Mouse (Mus musculus) T-helper 17 cell (primary cell): ENCODE measurements around the gene Gm4340.
"Not testable (repeated sequence)": the region's sequence is repeated elsewhere in the genome, so short reads cannot be mapped to it uniquely, and the experiment has no call there.

ENCODE experiments used
- in situ Hi-C, 2 experiments: fragments of 300-600 bp; cut with MboI, MseI; formaldehyde crosslinking; loops; 1 replicate in 1 of 2; 2 replicates in 1 of 2; pipeline ENCODE4 v1.15.1; 2025; ENCODE audit warnings: high pct_unique_total_duplicates in 2 of 2

Gene Gm4340

GRCm38 (mm10) chr10:104193742-104194141, at the start of gene Gm4340:
Gm4340 (plus strand) TSS chr10:104194042.
- in situ Hi-C loops = not testable (repeated sequence)

- in situ Hi-C loops = loop anchor here in 1 of 2 experiments (10.0 kb wide), 1 partner anchor 54 kb away; no protein-coding TSS in a partner anchor
These were observed 42.6 kb upstream of the Gm4340 start, which contains the start of gene Gm6763 for GRCm38 (mm10) chr10:104151197-104151596. Gm6763 (plus strand) TSS chr10:104151497.

GRCm38 (mm10) chr10:104159706-104160105, 34.1 kb upstream of the Gm4340 start, which contains the start of gene Gm8764:
Gm8764 (plus strand) TSS chr10:104160006.
- in situ Hi-C loops = loop anchor here in 1 of 2 experiments (10.0 kb wide), 1 partner anchor 45 kb away; no protein-coding TSS in a partner anchor

- in situ Hi-C loops = loop anchor here in 1 of 2 experiments (5.0 kb wide), 1 partner anchor 34 kb away; no protein-coding TSS in a partner anchor
These were observed 25.6 kb upstream of the Gm4340 start, which contains the start of gene Gm21304 for GRCm38 (mm10) chr10:104168215-104168614. Gm21304 (plus strand) TSS chr10:104168515.

GRCm38 (mm10) chr10:104176724-104177123, 17.1 kb upstream of the Gm4340 start, which contains the start of gene Gm21312:
Gm21312 (plus strand) TSS chr10:104177024.
- in situ Hi-C loops = loop anchor here in 1 of 2 experiments (5.0 kb wide), 1 partner anchor 39 kb away; no protein-coding TSS in a partner anchor

GRCm38 (mm10) chr10:104185233-104185632, 8.6 kb upstream of the Gm4340 start, which contains the start of gene Gm20765:
Gm20765 (plus strand) TSS chr10:104185533.
- in situ Hi-C loops = loop anchor here in 1 of 2 experiments (5.0 kb wide), 1 partner anchor 48 kb away; no protein-coding TSS in a partner anchor

- in situ Hi-C loops = loop anchor here in 1 of 2 experiments (10.0 kb wide), 1 partner anchor 55 kb away; the partner anchor contains the start of gene Gm6763
These were observed 15.8 kb downstream of the Gm4340 start for GRCm38 (mm10) chr10:104209655-104210054.

- in situ Hi-C loops = no loop called here
These were observed 16.6 kb downstream of the Gm4340 start for GRCm38 (mm10) chr10:104210268-104210990.

GRCm38 (mm10) chr10:104214527-104214926, 20.7 kb downstream of the Gm4340 start:
- in situ Hi-C loops = no loop called here

- in situ Hi-C loops = no loop called here
These were observed 26.6 kb downstream of the Gm4340 start for GRCm38 (mm10) chr10:104220303-104221021.
